Mouse (Mus musculus) liver (tissue): ENCODE measurements around the gene Cga.

Experiments
- DNase-seq: peaks from one replicate; pipeline ENCODE4 v3.0.0-alpha.2; 2020; ENCODE audit warnings: mixed read lengths

Cga gene

GRCm38 (mm10) chr4:34893479-34893878, at the start of gene Cga:
Cga (plus strand) TSS chr4:34893779.
- no peak for DNase-seq

GRCm38 (mm10) chr4:34843839-34844238, 49.7 kb upstream of the Cga start:
- DNase-seq = no peak

- no peak for DNase-seq
These were observed 45.8 kb upstream of the Cga start for GRCm38 (mm10) chr4:34847679-34848309.

- DNase-seq = no peak
These were observed 43.4 kb upstream of the Cga start for GRCm38 (mm10) chr4:34850156-34850555.

- DNase-seq = no peak
These were observed 41.5 kb upstream of the Cga start for GRCm38 (mm10) chr4:34852051-34852450.

GRCm38 (mm10) chr4:34855966-34856365, 37.6 kb upstream of the Cga start:
- no peak for DNase-seq

GRCm38 (mm10) chr4:34858903-34859302, 34.7 kb upstream of the Cga start:
- DNase-seq = no peak

- DNase-seq = no peak
These were observed 34.2 kb upstream of the Cga start for GRCm38 (mm10) chr4:34859416-34859815.

GRCm38 (mm10) chr4:34861438-34861837, 32.1 kb upstream of the Cga start:
- DNase-seq = no peak

GRCm38 (mm10) chr4:34869813-34870212, 23.8 kb upstream of the Cga start:
- DNase-seq = no peak

GRCm38 (mm10) chr4:34872896-34873495, 20.6 kb upstream of the Cga start:
- no peak for DNase-seq

GRCm38 (mm10) chr4:34874234-34874633, 19.3 kb upstream of the Cga start:
- DNase-seq = no peak

- DNase-seq = no peak
These were observed 12.5 kb upstream of the Cga start for GRCm38 (mm10) chr4:34880921-34881650.

- DNase-seq = no peak
These were observed 11.7 kb upstream of the Cga start for GRCm38 (mm10) chr4:34881851-34882250.

GRCm38 (mm10) chr4:34882291-34882769, 11.2 kb upstream of the Cga start:
- DNase-seq = peak; percentile 68

- DNase-seq = peak; percentile 94
These were observed 10.8 kb upstream of the Cga start, which contains the start of gene Zfp292 for GRCm38 (mm10) chr4:34882818-34883217. Zfp292 (minus strand) TSS chr4:34882960.

- DNase-seq = no peak
These were observed 10.1 kb upstream of the Cga start for GRCm38 (mm10) chr4:34883366-34884029.

- no peak for DNase-seq
These were observed 7.8 kb upstream of the Cga start for GRCm38 (mm10) chr4:34885631-34886351.

GRCm38 (mm10) chr4:34886490-34887111, 7.0 kb upstream of the Cga start:
- peak; percentile 89 for DNase-seq

GRCm38 (mm10) chr4:34887295-34887694, 6.3 kb upstream of the Cga start:
- DNase-seq = no peak

- DNase-seq = no peak
These were observed 4.3 kb upstream of the Cga start for GRCm38 (mm10) chr4:34889101-34889811.

GRCm38 (mm10) chr4:34889812-34890185, 3.8 kb upstream of the Cga start:
- no peak for DNase-seq
